Mouse (Mus musculus) thymus, adult 2 months (tissue): ENCODE results near the gene Tll2. TPM values are rescaled to one million over a fixed set of nuclear protein-coding genes. Genes with fewer than 3 reads are reported as not detected.

ENCODE experiments used
- DNase-seq: peaks from one replicate; pipeline ENCODE4 v3.0.0; 2021
- H3K27ac ChIP-seq: fragments of 200-500 bp; 2 replicates; pipeline ENCODE4 v1.5.1; 2012; ENCODE audit warnings: low read length, control low read depth; ENCODE audit not compliant: control insufficient read depth, insufficient read depth
- H3K27me3 ChIP-seq: fragments of 200-500 bp; 2 replicates; pipeline ENCODE4 v1.6.1; 2012; ENCODE audit warnings: mild to moderate bottlenecking, low read length, moderate library complexity, mixed read lengths; ENCODE audit not compliant: control insufficient read depth, insufficient read depth
- H3K36me3 ChIP-seq: fragments of 200-500 bp; 2 replicates; pipeline ENCODE4 v1.6.1; 2012; ENCODE audit warnings: mild to moderate bottlenecking, low read length, moderate library complexity; ENCODE audit not compliant: control insufficient read depth, insufficient read depth
- H3K4me1 ChIP-seq: fragments of 200-500 bp; replicated peaks from 2 replicates; pipeline ENCODE4 v1.6.1; 2012; ENCODE audit warnings: low read length; ENCODE audit not compliant: control insufficient read depth, insufficient read depth
- H3K4me3 ChIP-seq: fragments of 200-500 bp; 2 replicates; pipeline ENCODE4 v1.5.1; 2012; ENCODE audit warnings: mild to moderate bottlenecking, low read length, control low read depth, moderate library complexity; ENCODE audit not compliant: control insufficient read depth, insufficient read depth
- CTCF ChIP-seq: fragments of 200-500 bp; IDR thresholded peaks from 2 replicates; pipeline ENCODE4 v1.5.1; 2012; ENCODE audit warnings: mild to moderate bottlenecking, control low read depth, low read length, moderate library complexity, borderline replicate concordance; ENCODE audit not compliant: control insufficient read depth, poor library complexity, insufficient read depth; ENCODE audit errors: extremely low read depth
- POLR2A ChIP-seq: fragments of 200-500 bp; IDR thresholded peaks from 2 replicates; pipeline ENCODE4 v1.6.1; 2012; ENCODE audit warnings: mild to moderate bottlenecking, low read length, control low read depth, moderate library complexity; ENCODE audit not compliant: control insufficient read depth, poor library complexity, insufficient read depth; ENCODE audit errors: extremely low read depth
- WGBS: fragments of 180-500 bp; shearing (Covaris S2); methylation state at CpG from one replicate; pipeline ENCODE4 v1.1.7; 2018; 5-methylcytosine and 5-hydroxymethylcytosine counted together
- polyA plus RNA-seq: library from polyadenylated mRNA; depleted of rRNA; stranded (reverse); fragments of >200 nt; gene quantifications from 2 replicates; pipeline ENCODE4 v1.2.3, GENCODE M21; 2012

The Tll2 gene
- polyA plus RNA-seq, 1 experiment: 0.05 TPM

DNA sequence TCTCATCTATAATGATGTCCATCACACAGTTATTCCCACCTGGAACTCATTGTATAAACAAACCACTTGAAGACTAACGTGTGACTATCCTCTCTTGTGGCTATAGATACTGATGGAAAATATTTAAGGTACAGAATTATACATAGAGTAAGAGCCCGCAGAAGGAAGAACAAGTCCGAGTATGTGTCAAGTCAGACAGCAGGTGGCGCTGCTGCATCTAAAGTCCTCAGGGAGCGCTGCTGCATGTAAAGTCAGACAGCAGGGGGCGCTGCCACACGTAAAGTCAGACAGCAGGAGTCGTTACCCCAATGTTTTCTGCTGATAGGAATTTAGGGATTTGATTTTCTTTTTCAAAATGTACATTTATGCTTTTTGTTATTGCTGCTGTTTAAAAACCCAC is 135.1 kb downstream of the Tll2 start:
- DNase-seq: peak; percentile 90
- no peak for TF ChIP-seq POLR2A
- peak; percentile 98 for TF ChIP-seq CTCF
- Histone ChIP-seq H3K27me3 (no peaks in the 10 kb centered on the region), H3K4me3 (no peak overlapping the region), H3K36me3 (no peaks in the 10 kb centered on the region), H3K4me1 (no peaks in the 10 kb centered on the region), H3K27ac (no peak overlapping the region)
- 1% methylated on average over 8 of the region's 8 CpGs for WGBS

DNA sequence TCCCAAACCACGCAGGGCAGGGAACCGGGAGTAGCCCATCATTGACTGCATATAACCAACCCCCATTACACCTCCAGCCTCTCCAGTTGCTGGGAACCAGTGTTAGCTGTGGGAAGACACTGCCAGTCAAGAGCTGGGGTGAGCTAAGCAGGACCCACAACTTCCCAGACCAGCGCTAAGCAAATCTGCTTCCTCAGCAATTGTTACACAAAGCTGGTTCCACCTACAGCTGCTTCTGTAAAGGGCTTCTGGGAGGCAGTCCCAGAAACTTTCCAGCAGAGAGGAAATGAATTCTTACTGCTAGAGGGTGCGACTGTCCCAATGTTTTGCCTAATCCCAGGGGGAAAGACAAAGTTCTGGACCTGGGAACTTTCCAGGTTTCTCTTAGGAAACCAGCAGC is 151.9 kb downstream of the Tll2 start:
- 95% methylated on average over 4 of the region's 4 CpGs for WGBS
- H3K4me1 ChIP-seq: peaks cover 6% of the 10 kb centered on the region; the same call in 1 of the 2 replicates
- H3K4me3 ChIP-seq: no peak overlapping the region
- H3K27me3 ChIP-seq: no peaks in the 10 kb centered on the region
- DNase-seq: no peak
- H3K36me3 ChIP-seq: peaks cover 94% of the 10 kb centered on the region
- no peak for TF ChIP-seq POLR2A
- TF ChIP-seq CTCF: no peak
- no peak overlapping the region for H3K27ac ChIP-seq

DNA sequence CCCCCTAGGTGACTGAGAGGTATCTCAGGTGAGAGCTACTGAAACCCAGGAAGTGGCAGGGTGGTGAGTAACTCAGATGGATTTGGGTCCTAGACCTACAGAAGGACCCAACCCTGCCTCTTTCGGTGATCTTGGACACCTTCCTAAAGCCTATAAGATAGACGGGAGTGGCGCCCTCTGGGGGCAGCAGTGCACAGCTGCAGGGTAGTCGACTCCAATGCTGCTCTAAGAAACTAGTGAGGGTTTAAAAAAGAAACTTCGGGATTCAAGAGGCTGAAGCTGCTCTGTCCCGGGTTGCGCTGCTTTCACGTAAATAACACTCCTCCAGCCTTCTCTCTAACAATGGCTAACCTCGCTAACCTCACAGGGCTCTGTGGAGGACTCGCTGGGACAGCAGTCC is 153.1 kb downstream of the Tll2 start:
- no peaks in the 10 kb centered on the region for H3K27me3 ChIP-seq
- DNase-seq: peak; percentile 74
- TF ChIP-seq CTCF: peak; percentile 79; the same call in 1 of the 2 replicates
- no peak for TF ChIP-seq POLR2A
- 56% methylated on average over 10 of the region's 10 CpGs for WGBS
- no peak overlapping the region for H3K4me3 ChIP-seq
- peaks cover 94% of the 10 kb centered on the region for H3K36me3 ChIP-seq
- no peak overlapping the region for H3K27ac ChIP-seq
- H3K4me1 ChIP-seq: peaks cover 6% of the 10 kb centered on the region; the same call in 1 of the 2 replicates

DNA sequence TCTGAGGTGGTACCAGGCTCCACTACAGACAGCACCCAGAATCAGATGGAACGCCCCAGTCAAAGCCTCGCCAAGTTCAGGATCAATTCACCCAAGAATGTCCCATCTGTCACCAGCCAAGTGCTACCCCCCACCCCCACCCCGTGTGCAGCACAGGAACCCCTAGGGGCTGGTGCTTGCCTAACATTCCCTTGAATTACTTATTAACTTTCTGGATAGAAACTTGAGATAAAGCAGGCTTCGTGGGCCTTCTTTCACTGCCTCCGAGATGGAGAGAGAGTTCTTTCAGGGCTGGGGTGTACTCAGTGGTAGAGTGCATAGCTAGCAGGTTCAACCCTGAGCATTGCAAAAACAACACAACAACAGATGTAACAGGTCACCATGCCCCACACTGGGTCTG is 154.4 kb downstream of the Tll2 start:
- peaks cover 95% of the 10 kb centered on the region for H3K36me3 ChIP-seq
- no peak overlapping the region for H3K4me3 ChIP-seq
- DNase-seq: no peak
- peak overlapping the region; percentile 13; the same call in 1 of the 2 replicates for H3K27ac ChIP-seq
- no peaks in the 10 kb centered on the region for H3K27me3 ChIP-seq
- peaks cover 6% of the 10 kb centered on the region; the same call in 1 of the 2 replicates for H3K4me1 ChIP-seq
- no peak for TF ChIP-seq CTCF
- TF ChIP-seq POLR2A: no peak
- 81% methylated on average over 5 of the region's 5 CpGs for WGBS

DNA sequence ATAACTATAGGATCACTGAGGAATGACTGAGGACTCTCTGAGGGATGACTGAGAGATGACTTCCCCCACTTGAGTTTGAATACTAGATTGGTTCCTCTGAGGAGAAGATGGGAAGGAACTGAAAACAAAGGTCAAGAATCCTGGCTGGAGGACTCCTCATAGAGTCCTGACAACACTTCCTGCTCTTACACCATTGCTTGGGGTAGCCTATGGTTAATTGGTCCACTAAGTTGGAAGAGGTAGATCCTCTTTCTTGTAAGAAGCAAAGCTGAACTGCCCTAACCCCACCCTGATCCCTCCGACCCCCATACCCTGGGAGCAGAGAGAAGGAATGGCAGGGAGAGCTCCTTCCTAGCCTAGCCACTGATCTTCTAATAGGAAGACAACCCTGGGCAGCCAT is 154.9 kb downstream of the Tll2 start:
- Histone ChIP-seq H3K27ac (peak overlapping the region; percentile 13; the same call in 1 of the 2 replicates), H3K27me3 (no peaks in the 10 kb centered on the region), H3K4me1 (peaks cover 6% of the 10 kb centered on the region; the same call in 1 of the 2 replicates), H3K4me3 (no peak overlapping the region), H3K36me3 (peaks cover 95% of the 10 kb centered on the region)
- TF ChIP-seq POLR2A (no peak), CTCF (no peak)
- DNase-seq: no peak
- 100% methylated on average over 1 of the region's 1 CpGs for WGBS

DNA sequence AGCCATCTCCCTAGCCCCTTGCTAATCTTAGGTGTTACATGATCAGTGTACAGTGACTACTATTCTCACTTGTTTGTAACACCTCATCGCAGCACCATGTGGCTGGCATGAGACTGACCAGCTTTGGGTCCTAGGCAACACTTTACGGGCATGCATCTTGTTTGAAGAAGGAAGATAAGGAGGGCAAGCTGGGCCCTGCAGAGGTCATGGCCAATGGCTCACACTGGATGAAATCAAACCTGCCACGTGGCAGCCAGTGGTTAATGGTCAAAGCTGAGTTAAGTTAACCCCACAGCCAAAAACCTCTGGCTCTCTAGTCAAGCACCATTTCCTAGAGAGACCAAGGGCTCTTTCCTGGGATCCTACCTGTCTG is 158.5 kb downstream of the Tll2 start:
- Histone ChIP-seq H3K4me1 (peaks cover 6% of the 10 kb centered on the region; the same call in 1 of the 2 replicates), H3K36me3 (peaks cover 93% of the 10 kb centered on the region), H3K27me3 (no peaks in the 10 kb centered on the region), H3K4me3 (no peak overlapping the region), H3K27ac (peak overlapping the region; percentile 23; the same call in 1 of the 2 replicates)
- TF ChIP-seq CTCF: no peak
- no peak for TF ChIP-seq POLR2A
- DNase-seq: no peak
- WGBS: 97% methylated on average over 3 of the region's 3 CpGs
